Mouse (Mus musculus): Measurements from ENCODE around the gene Ms4a13. TPM values are rescaled to one million over a fixed set of nuclear protein-coding genes. Genes with fewer than 3 reads are reported as not detected.
"Not testable (repeated sequence)": the region's sequence is repeated elsewhere in the genome, so short reads cannot be mapped to it uniquely, and the experiment has no call there.

Ms4a13 gene
- polyA plus RNA-seq, 1 experiment from 2014 or later, result not detected

GRCm38 (mm10) chr19:11134852-11135251 lies 61.7 kb downstream of the Ms4a13 start:
- H3K4me3 ChIP-seq (ENCODE audit: low read depth, low read length), result no peak overlapping the region
- H3K27ac ChIP-seq (ENCODE audit: low read depth, low read length), result no peak overlapping the region
- no peaks in the 10 kb centered on the region for H3K27me3 ChIP-seq (replicated peaks; ENCODE audit: control insufficient read depth, insufficient read depth, low read length)
- H3K9me3 ChIP-seq (ENCODE audit: control insufficient read depth), result no peaks in the 10 kb centered on the region
- H3K4me1 ChIP-seq (replicated peaks; ENCODE audit: control insufficient read depth, insufficient read depth, low read length), result 0 out of 2 replicates have a peak, but pooled peaks cover 7% of the 10 kb centered on the region
- no peak for TF ChIP-seq CTCF (IDR thresholded peaks at IDR 0.05; ENCODE audit: low read depth)
- H3K36me3 ChIP-seq (ENCODE audit: control insufficient read depth, insufficient read depth), result no peaks in the 10 kb centered on the region
- no peak for ATAC-seq
- 37% methylated on average over 2 of the region's 2 CpGs for WGBS
- no peak overlapping the region for H3K4me2 ChIP-seq (replicated peaks; ENCODE audit: low read depth)
- no peak overlapping the region for H3K9ac ChIP-seq (ENCODE audit: low read depth, low read length)

- not testable (repeated sequence) for H3K4me2 ChIP-seq (replicated peaks; ENCODE audit: low read depth); H3K9ac ChIP-seq (ENCODE audit: low read depth, low read length); H3K4me1 ChIP-seq (replicated peaks; ENCODE audit: control insufficient read depth, insufficient read depth, low read length); ATAC-seq; H3K27me3 ChIP-seq (replicated peaks; ENCODE audit: control insufficient read depth, insufficient read depth, low read length); H3K36me3 ChIP-seq (ENCODE audit: control insufficient read depth, insufficient read depth); H3K27ac ChIP-seq (ENCODE audit: low read depth, low read length); H3K4me3 ChIP-seq (ENCODE audit: low read depth, low read length); H3K9me3 ChIP-seq (ENCODE audit: control insufficient read depth)
- WGBS, result 83% methylated on average over 8 of the region's 8 CpGs
Observed at GRCm38 (mm10) chr19:11130776-11131175, 65.8 kb downstream of the Ms4a13 start, which contains the start of gene 1700017D01Rik. 1700017D01Rik (minus strand) TSS chr19:11130876.

GRCm38 (mm10) chr19:11129702-11130101 lies 66.8 kb downstream of the Ms4a13 start:
- no peak overlapping the region for H3K4me3 ChIP-seq (ENCODE audit: low read depth, low read length)
- no peaks in the 10 kb centered on the region for H3K9me3 ChIP-seq (ENCODE audit: control insufficient read depth)
- WGBS, result 95% methylated on average over 1 of the region's 1 CpGs
- 0 out of 2 replicates have a peak, but pooled peaks cover 7% of the 10 kb centered on the region for H3K4me1 ChIP-seq (replicated peaks; ENCODE audit: control insufficient read depth, insufficient read depth, low read length)
- no peak for ATAC-seq
- no peak for TF ChIP-seq CTCF (IDR thresholded peaks at IDR 0.05; ENCODE audit: low read depth)
- H3K9ac ChIP-seq (ENCODE audit: low read depth, low read length), result no peak overlapping the region
- H3K27ac ChIP-seq (ENCODE audit: low read depth, low read length), result no peak overlapping the region
- H3K36me3 ChIP-seq (ENCODE audit: control insufficient read depth, insufficient read depth), result no peaks in the 10 kb centered on the region
- H3K27me3 ChIP-seq (replicated peaks; ENCODE audit: control insufficient read depth, insufficient read depth, low read length), result no peaks in the 10 kb centered on the region
- no peak overlapping the region for H3K4me2 ChIP-seq (replicated peaks; ENCODE audit: low read depth)

GRCm38 (mm10) chr19:11121016-11121420 lies 75.5 kb downstream of the Ms4a13 start:
- H3K9ac ChIP-seq (ENCODE audit: low read depth, low read length); H3K27ac ChIP-seq (ENCODE audit: low read depth, low read length); H3K9me3 ChIP-seq (ENCODE audit: control insufficient read depth); H3K36me3 ChIP-seq (ENCODE audit: control insufficient read depth, insufficient read depth); H3K27me3 ChIP-seq (replicated peaks; ENCODE audit: control insufficient read depth, insufficient read depth, low read length); H3K4me1 ChIP-seq (replicated peaks; ENCODE audit: control insufficient read depth, insufficient read depth, low read length): not testable (repeated sequence)
- Histone ChIP-seq H3K4me2 (replicated peaks; ENCODE audit: low read depth) (peak overlapping the region; percentile 58), H3K4me3 (ENCODE audit: low read depth, low read length) (peak overlapping the region; percentile 33)
- peak; percentile 98 for ATAC-seq
- 7% methylated on average over 18 of the region's 38 CpGs for WGBS

Other genes with a start within 250 kb of the Ms4a13 start
- 11.0 and 12.4 TPM in 2 replicates for gene Ccdc86, start 247.5 kb downstream of the Ms4a13 start, polyA plus RNA-seq (2015; fragmentation: Nextera tagmentation; extraction: Ambion mirVana)
- gene Ms4a10, start 222.1 kb downstream of the Ms4a13 start, polyA plus RNA-seq (2015; fragmentation: Nextera tagmentation; extraction: Ambion mirVana), result 854 and 883 TPM in 2 replicates
- 0.34 and 0.44 TPM in 2 replicates for gene Ms4a15, start 203.5 kb downstream of the Ms4a13 start, polyA plus RNA-seq (2015; fragmentation: Nextera tagmentation; extraction: Ambion mirVana)
- 30.9 and 31.8 TPM in 2 replicates for gene Ms4a18, start 178.7 kb downstream of the Ms4a13 start, polyA plus RNA-seq (2015; fragmentation: Nextera tagmentation; extraction: Ambion mirVana)
- 66.9 and 75.7 TPM in 2 replicates for gene Ms4a8a, start 115.6 kb downstream of the Ms4a13 start, polyA plus RNA-seq (2015; fragmentation: Nextera tagmentation; extraction: Ambion mirVana)
- gene 1700017D01Rik, start 65.9 kb downstream of the Ms4a13 start, polyA plus RNA-seq (2015; fragmentation: Nextera tagmentation; extraction: Ambion mirVana), result not detected in 2 replicates
- not detected in 2 replicates for gene 1700025F22Rik, start 31.4 kb downstream of the Ms4a13 start, polyA plus RNA-seq (2015; fragmentation: Nextera tagmentation; extraction: Ambion mirVana)
- 0.98 and 1.0 TPM in 2 replicates for gene Ms4a12, start 35.7 kb upstream of the Ms4a13 start, polyA plus RNA-seq (2015; fragmentation: Nextera tagmentation; extraction: Ambion mirVana)
- 0.12 and 0.16 TPM in 2 replicates for gene Ms4a1, start 69.5 kb upstream of the Ms4a13 start, polyA plus RNA-seq (2015; fragmentation: Nextera tagmentation; extraction: Ambion mirVana)
- 0.23 TPM in 1 of 2 replicates, not detected in the other for gene Ms4a5, start 87.1 kb upstream of the Ms4a13 start, polyA plus RNA-seq (2015; fragmentation: Nextera tagmentation; extraction: Ambion mirVana)
- 0.08 and 0.09 TPM in 2 replicates for gene Ms4a14, start 117.7 kb upstream of the Ms4a13 start, polyA plus RNA-seq (2015; fragmentation: Nextera tagmentation; extraction: Ambion mirVana)
- gene Ms4a7, start 139.4 kb upstream of the Ms4a13 start, polyA plus RNA-seq (2015; fragmentation: Nextera tagmentation; extraction: Ambion mirVana), result 10.1 and 10.6 TPM in 2 replicates
- 8.6 and 9.3 TPM in 2 replicates for gene Ms4a4a, start 178.8 kb upstream of the Ms4a13 start, polyA plus RNA-seq (2015; fragmentation: Nextera tagmentation; extraction: Ambion mirVana)
- gene Ms4a4c, start 208.0 kb upstream of the Ms4a13 start, polyA plus RNA-seq (2015; fragmentation: Nextera tagmentation; extraction: Ambion mirVana), result 0.85 and 1.4 TPM in 2 replicates
- gene Ms4a4b, start 246.8 kb upstream of the Ms4a13 start, polyA plus RNA-seq (2015; fragmentation: Nextera tagmentation; extraction: Ambion mirVana), result 1.0 and 1.6 TPM in 2 replicates